Mouse (Mus musculus): ENCODE measurements around the gene Acot3.
"Not testable (repeated sequence)": the region's sequence is repeated elsewhere in the genome, so short reads cannot be mapped to it uniquely, and the experiment has no call there.

DNA sequence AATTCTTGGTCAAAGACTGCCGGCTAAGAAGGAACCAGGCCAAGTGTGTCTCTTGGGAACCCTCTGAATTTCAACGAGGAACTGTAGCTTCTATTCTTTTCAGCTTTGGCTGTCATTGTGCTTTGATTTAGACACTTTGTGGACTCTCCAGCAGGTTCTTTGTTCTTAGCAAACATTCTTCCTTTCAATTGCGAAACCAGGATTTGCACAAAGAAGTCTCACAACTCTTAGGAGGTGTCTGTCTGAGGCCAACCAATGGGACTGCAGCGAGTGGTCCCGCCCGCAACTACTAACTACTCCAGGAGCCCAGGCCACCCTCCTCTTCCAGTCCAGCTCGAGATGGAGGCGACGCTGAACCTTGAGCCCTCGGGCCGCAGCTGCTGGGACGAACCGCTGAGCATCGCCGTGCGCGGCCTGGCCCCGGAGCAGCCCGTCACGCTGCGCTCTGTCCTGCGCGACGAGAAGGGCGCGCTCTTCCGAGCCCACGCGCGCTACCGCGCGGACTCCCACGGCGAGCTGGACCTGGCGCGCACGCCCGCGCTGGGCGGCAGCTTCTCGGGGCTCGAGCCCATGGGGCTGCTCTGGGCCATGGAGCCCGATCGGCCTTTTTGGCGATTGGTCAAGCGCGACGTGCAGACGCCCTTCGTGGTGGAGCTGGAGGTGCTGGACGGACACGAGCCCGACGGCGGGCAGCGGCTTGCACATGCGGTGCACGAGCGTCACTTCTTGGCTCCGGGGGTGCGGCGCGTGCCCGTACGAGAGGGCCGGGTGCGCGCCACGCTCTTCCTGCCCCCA, 42.6 kb upstream of the Acot3 start, which contains the start of gene Acot1:
- TF ChIP-seq GATA1 (IDR thresholded peaks at IDR 0.05; ENCODE audit: borderline replicate concordance, low read length); FLI1 (IDR thresholded peaks at IDR 0.05; ENCODE audit: low read length): not testable (repeated sequence)

Measured in megakaryocyte, embryonic 14.5 days (primary cell).